Mouse (Mus musculus) midbrain, embryonic 13.5 days (tissue): ENCODE measurements around the gene Bmp2k. TPM values are rescaled to one million over a fixed set of nuclear protein-coding genes. Genes with fewer than 3 reads are reported as not detected.

Experiments
- ATAC-seq: fragments of 200-750 bp; cut with Nextera tagmentation; 2 replicates; pipeline ENCODE4 v1.8.0; 2017; ENCODE audit warnings: mild to moderate bottlenecking, moderate TSS enrichment, moderate library complexity
- H3K27ac ChIP-seq: fragments of 300-500 bp; sonication (generic); 2 replicates; pipeline ENCODE4 v1.5.1; 2015; ENCODE audit warnings: inconsistent platforms, mild to moderate bottlenecking, moderate library complexity
- H3K27me3 ChIP-seq: fragments of 300-500 bp; sonication (generic); 2 replicates; pipeline ENCODE4 v1.6.1; 2015; ENCODE audit warnings: mild to moderate bottlenecking, inconsistent platforms
- H3K36me3 ChIP-seq: fragments of 300-500 bp; sonication (generic); 2 replicates; pipeline ENCODE4 v1.6.1; 2015; ENCODE audit warnings: mild to moderate bottlenecking, inconsistent platforms
- H3K4me1 ChIP-seq: fragments of 300-500 bp; sonication (generic); replicated peaks from 2 replicates; pipeline ENCODE4 v1.6.1; 2015; ENCODE audit warnings: inconsistent platforms
- H3K4me2 ChIP-seq: fragments of 300-500 bp; sonication (generic); replicated peaks from 2 replicates; pipeline ENCODE4 v1.6.1; 2015; ENCODE audit warnings: moderate library complexity, mild to moderate bottlenecking, inconsistent platforms
- H3K4me3 ChIP-seq: fragments of 300-500 bp; sonication (generic); replicated peaks from 2 replicates; pipeline ENCODE4 v1.5.1; 2015; ENCODE audit warnings: mild to moderate bottlenecking, inconsistent platforms
- H3K9ac ChIP-seq: fragments of 300-500 bp; sonication (generic); replicated peaks from 2 replicates; pipeline ENCODE4 v1.6.1; 2015; ENCODE audit warnings: mild to moderate bottlenecking, inconsistent platforms
- H3K9me3 ChIP-seq: fragments of 300-500 bp; sonication (generic); 2 replicates; pipeline ENCODE4 v1.6.1; 2016; ENCODE audit warnings: mild to moderate bottlenecking, inconsistent platforms
- WGBS: fragments of 180-500 bp; shearing (Covaris S2); methylation state at CpG from one replicate; pipeline ENCODE4 v1.1.7; 2015; 5-methylcytosine and 5-hydroxymethylcytosine counted together
- polyA plus RNA-seq: library from polyadenylated mRNA; unstranded; fragments of >200 nt; fragmentation: Nextera tagmentation; extraction: Ambion mirVana; gene quantifications from 2 replicates; pipeline ENCODE4 v1.2.1, GENCODE M21; 2015

Bmp2k gene
- polyA plus RNA-seq, 1 experiment from 2014 or later = 8.3 TPM

- Histone ChIP-seq H3K36me3 (peaks cover 5% of the 10 kb centered on the region; the same call in 1 of the 2 replicates), H3K4me3 (no peak overlapping the region), H3K9ac (no peak overlapping the region), H3K27me3 (no peaks in the 10 kb centered on the region), H3K4me2 (no peak overlapping the region), H3K4me1 (no peaks in the 10 kb centered on the region), H3K27ac (no peak overlapping the region), H3K9me3 (no peaks in the 10 kb centered on the region)
- WGBS = 44% methylated on average over 7 of the region's 7 CpGs
- no peak for ATAC-seq
Observed at GRCm38 (mm10) chr5:97077676-97078075, 80.2 kb downstream of the Bmp2k start.

DNA sequence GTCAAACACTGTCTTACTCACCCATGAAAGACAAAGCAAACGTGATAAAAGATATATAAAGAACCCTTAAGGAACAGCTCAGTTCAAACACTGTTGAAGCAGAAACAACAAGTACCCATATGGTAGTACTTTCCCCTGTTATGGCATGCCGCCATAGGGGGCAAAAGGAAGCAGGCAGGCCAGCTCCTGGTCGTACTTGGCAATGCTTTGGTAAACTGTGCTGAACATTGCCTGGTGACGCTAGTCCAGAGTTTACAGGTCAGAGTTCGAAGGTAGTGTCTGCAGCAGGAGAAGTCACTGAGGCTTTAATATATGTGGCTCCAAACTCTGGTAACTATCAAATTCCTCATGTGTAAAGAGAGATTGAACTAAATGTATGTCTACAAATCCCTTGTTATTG lies 81.2 kb downstream of the Bmp2k start:
- Histone ChIP-seq H3K4me1 (no peaks in the 10 kb centered on the region), H3K9me3 (no peaks in the 10 kb centered on the region), H3K27ac (no peak overlapping the region), H3K36me3 (peaks cover 14% of the 10 kb centered on the region), H3K4me2 (no peak overlapping the region), H3K9ac (no peak overlapping the region), H3K27me3 (no peaks in the 10 kb centered on the region), H3K4me3 (no peak overlapping the region)
- no peak for ATAC-seq
- 85% methylated on average over 5 of the region's 5 CpGs for WGBS

DNA sequence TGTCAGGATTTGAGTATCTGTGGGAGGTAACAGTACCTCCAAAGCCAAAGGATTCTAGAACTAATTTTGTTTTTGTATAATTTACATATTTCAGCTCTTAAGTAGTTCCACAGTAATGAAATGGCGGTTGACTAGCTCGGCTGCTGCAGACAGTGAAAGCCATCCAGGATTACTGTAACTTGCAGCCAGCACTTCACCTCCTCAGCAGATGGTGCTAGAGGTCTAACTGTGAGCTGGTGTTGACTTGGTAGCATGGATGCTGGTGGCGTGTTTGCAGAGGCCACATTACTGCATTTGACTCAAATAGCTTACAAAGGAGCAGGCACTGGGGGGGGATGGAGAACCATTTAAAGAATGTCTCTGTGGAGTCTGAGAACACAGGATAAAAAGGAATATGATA lies 84.0 kb downstream of the Bmp2k start:
- Histone ChIP-seq H3K36me3 (peaks cover 39% of the 10 kb centered on the region), H3K27me3 (no peaks in the 10 kb centered on the region), H3K9me3 (no peaks in the 10 kb centered on the region), H3K9ac (no peak overlapping the region), H3K4me2 (no peak overlapping the region), H3K27ac (no peak overlapping the region), H3K4me3 (no peak overlapping the region), H3K4me1 (no peaks in the 10 kb centered on the region)
- 78% methylated on average over 3 of the region's 3 CpGs for WGBS
- no peak; the same call in 1 of the 2 replicates for ATAC-seq

GRCm38 (mm10) chr5:97083701-97084100 lies 86.2 kb downstream of the Bmp2k start:
- Histone ChIP-seq H3K36me3 (peaks cover 57% of the 10 kb centered on the region), H3K27me3 (no peaks in the 10 kb centered on the region), H3K9me3 (no peaks in the 10 kb centered on the region), H3K9ac (no peak overlapping the region), H3K4me2 (no peak overlapping the region), H3K4me1 (no peaks in the 10 kb centered on the region), H3K27ac (no peak overlapping the region), H3K4me3 (no peak overlapping the region)
- 93% methylated on average over 6 of the region's 6 CpGs for WGBS
- ATAC-seq = no peak

- Histone ChIP-seq H3K36me3 (peaks cover 57% of the 10 kb centered on the region), H3K4me3 (no peak overlapping the region), H3K27me3 (no peaks in the 10 kb centered on the region), H3K9me3 (no peaks in the 10 kb centered on the region), H3K4me1 (no peaks in the 10 kb centered on the region), H3K4me2 (no peak overlapping the region), H3K9ac (no peak overlapping the region), H3K27ac (no peak overlapping the region)
- 89% methylated on average over 4 of the region's 4 CpGs for WGBS
- no peak for ATAC-seq
Observed at GRCm38 (mm10) chr5:97084541-97084940, 87.1 kb downstream of the Bmp2k start.

- Histone ChIP-seq H3K4me1 (no peaks in the 10 kb centered on the region), H3K9ac (no peak overlapping the region), H3K4me2 (no peak overlapping the region), H3K36me3 (peaks cover 57% of the 10 kb centered on the region), H3K9me3 (no peaks in the 10 kb centered on the region), H3K4me3 (no peak overlapping the region), H3K27me3 (no peaks in the 10 kb centered on the region), H3K27ac (no peak overlapping the region)
- WGBS = 95% methylated on average over 6 of the region's 6 CpGs
- no peak for ATAC-seq
Observed at GRCm38 (mm10) chr5:97085071-97085470, 87.6 kb downstream of the Bmp2k start.

GRCm38 (mm10) chr5:97087030-97087630 lies 89.6 kb downstream of the Bmp2k start:
- no peaks in the 10 kb centered on the region for H3K9me3 ChIP-seq
- no peaks in the 10 kb centered on the region for H3K27me3 ChIP-seq
- peaks cover 61% of the 10 kb centered on the region for H3K36me3 ChIP-seq
- WGBS = 93% methylated on average over 24 of the region's 24 CpGs
- no peak overlapping the region for H3K9ac ChIP-seq
- no peak overlapping the region for H3K4me2 ChIP-seq
- H3K4me3 ChIP-seq = no peak overlapping the region
- no peak overlapping the region for H3K27ac ChIP-seq
- H3K4me1 ChIP-seq = no peaks in the 10 kb centered on the region
- ATAC-seq = no peak

GRCm38 (mm10) chr5:97087746-97088145 lies 90.3 kb downstream of the Bmp2k start:
- Histone ChIP-seq H3K36me3 (peaks cover 59% of the 10 kb centered on the region), H3K4me1 (no peaks in the 10 kb centered on the region), H3K9ac (no peak overlapping the region), H3K27me3 (no peaks in the 10 kb centered on the region), H3K9me3 (no peaks in the 10 kb centered on the region), H3K4me2 (no peak overlapping the region), H3K27ac (no peak overlapping the region), H3K4me3 (no peak overlapping the region)
- no peak for ATAC-seq
- 93% methylated on average over 16 of the region's 16 CpGs for WGBS

GRCm38 (mm10) chr5:97088231-97088630 lies 90.7 kb downstream of the Bmp2k start:
- no peaks in the 10 kb centered on the region for H3K9me3 ChIP-seq
- no peak overlapping the region for H3K4me2 ChIP-seq
- no peaks in the 10 kb centered on the region for H3K4me1 ChIP-seq
- H3K9ac ChIP-seq = no peak overlapping the region
- 86% methylated on average over 6 of the region's 6 CpGs for WGBS
- no peaks in the 10 kb centered on the region for H3K27me3 ChIP-seq
- no peak overlapping the region for H3K4me3 ChIP-seq
- ATAC-seq = no peak
- H3K27ac ChIP-seq = no peak overlapping the region
- peaks cover 60% of the 10 kb centered on the region for H3K36me3 ChIP-seq

DNA sequence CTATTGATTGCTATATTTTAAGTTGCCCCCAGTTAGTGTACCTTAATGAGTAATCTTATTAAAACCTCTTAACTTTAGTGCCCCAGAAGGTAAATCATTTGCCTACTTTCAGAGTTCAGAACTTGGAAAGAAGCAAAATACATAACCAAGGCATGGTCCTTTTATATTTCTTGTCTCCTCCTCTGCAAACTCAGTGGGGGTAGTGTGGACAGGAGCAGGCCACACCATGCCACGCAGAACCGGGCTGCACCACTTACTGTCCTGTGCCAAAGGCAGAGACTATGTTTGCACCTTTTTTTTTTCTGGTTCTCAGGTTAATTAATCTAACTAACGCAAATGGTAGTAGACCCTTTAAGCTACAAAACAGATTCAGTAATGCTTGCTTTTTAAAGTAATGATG lies 91.9 kb downstream of the Bmp2k start:
- Histone ChIP-seq H3K27me3 (no peaks in the 10 kb centered on the region), H3K9ac (no peak overlapping the region), H3K4me3 (no peak overlapping the region), H3K27ac (no peak overlapping the region), H3K4me1 (no peaks in the 10 kb centered on the region), H3K9me3 (no peaks in the 10 kb centered on the region), H3K36me3 (peaks cover 51% of the 10 kb centered on the region), H3K4me2 (no peak overlapping the region)
- WGBS = 94% methylated on average over 3 of the region's 3 CpGs
- no peak for ATAC-seq

DNA sequence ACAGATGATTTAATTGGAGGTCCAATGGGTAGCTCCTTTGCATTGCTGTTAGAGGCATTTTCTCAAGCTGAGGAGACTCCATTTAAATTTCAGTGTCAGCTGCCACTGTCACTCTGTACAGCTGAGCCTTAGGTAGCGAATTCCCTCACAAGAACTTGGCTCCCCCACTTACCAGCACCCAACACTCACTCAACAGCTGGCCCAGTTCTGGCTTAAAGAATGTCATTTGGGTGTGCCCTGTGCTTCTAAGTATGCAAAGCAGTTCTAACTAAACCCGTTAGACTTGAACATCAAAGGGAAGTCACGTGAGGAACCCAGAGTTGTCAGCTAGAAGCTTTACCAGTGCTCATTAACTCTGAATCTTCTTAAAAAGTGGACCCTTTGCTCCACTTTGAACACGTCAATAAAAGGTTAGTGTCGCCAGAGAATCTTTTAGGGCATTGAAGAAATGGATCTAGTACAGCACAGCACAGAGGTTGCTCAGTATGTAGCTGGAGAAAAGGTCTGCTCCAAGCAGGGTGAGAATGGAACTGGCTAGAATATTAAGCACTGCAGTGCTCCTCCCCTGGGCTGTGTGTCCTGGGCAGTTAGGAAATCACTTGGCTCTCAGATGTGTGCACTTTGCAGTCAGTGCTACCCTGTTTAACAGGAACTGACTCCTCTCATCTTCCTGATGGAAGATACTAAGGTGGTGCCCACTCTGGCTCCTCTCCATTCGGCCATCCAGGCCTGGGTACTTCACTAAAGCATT lies 92.7 kb downstream of the Bmp2k start:
- ATAC-seq = 0 out of 2 replicates have a peak, but pooled peaks have one; percentile 27
- Histone ChIP-seq H3K36me3 (peaks cover 50% of the 10 kb centered on the region), H3K4me2 (no peak overlapping the region)

GRCm38 (mm10) chr5:97092970-97093369 lies 95.5 kb downstream of the Bmp2k start:
- Histone ChIP-seq H3K27me3 (no peaks in the 10 kb centered on the region), H3K36me3 (peaks cover 46% of the 10 kb centered on the region), H3K4me3 (no peak overlapping the region), H3K4me2 (no peak overlapping the region), H3K9ac (no peak overlapping the region), H3K4me1 (0 out of 2 replicates have a peak, but pooled peaks cover 3% of the 10 kb centered on the region), H3K9me3 (no peaks in the 10 kb centered on the region), H3K27ac (no peak overlapping the region)
- 78% methylated on average over 8 of the region's 8 CpGs for WGBS
- ATAC-seq = no peak

More for the DNA sequence above, 92.7 kb downstream of the Bmp2k start:
- WGBS = 60% methylated on average over 6 of the region's 6 CpGs
- H3K9me3 ChIP-seq = no peaks in the 10 kb centered on the region
- no peak overlapping the region for H3K4me3 ChIP-seq
- no peak overlapping the region for H3K27ac ChIP-seq
- no peaks in the 10 kb centered on the region for H3K27me3 ChIP-seq
- no peak overlapping the region for H3K9ac ChIP-seq
- no peaks in the 10 kb centered on the region for H3K4me1 ChIP-seq
